Mouse (Mus musculus): ENCODE results near the gene Far2. TPM values are rescaled to one million over a fixed set of nuclear protein-coding genes. Genes with fewer than 3 reads are reported as not detected.

Gene Far2
- polyA plus RNA-seq, 1 experiment: 0.14 TPM

GRCm38 (mm10) chr6:148101977-148102376 lies 54.9 kb downstream of the Far2 start:
- no peaks in the 10 kb centered on the region for H3K36me3 ChIP-seq (ENCODE audit: control insufficient read depth, insufficient read depth)
- no peaks in the 10 kb centered on the region for H3K79me2 ChIP-seq (ENCODE audit: control insufficient read depth, insufficient read depth)
- H3K27me3 ChIP-seq (ENCODE audit: control insufficient read depth, insufficient read depth, insufficient read length): no peaks in the 10 kb centered on the region
- H3ac ChIP-seq (ENCODE audit: control insufficient read depth, insufficient read length): no peak overlapping the region
- no peak overlapping the region for H3K4me2 ChIP-seq (ENCODE audit: low read depth)
- TF ChIP-seq E2F4 (IDR thresholded peaks at IDR 0.05; ENCODE audit: insufficient read depth) (no peak), MYOD1 (IDR thresholded peaks at IDR 0.05; ENCODE audit: control insufficient read depth in 1 of 3, insufficient read length in 2 of 3, low read depth in 2 of 3) (no peak), POLR2A (IDR thresholded peaks at IDR 0.05; ENCODE audit: insufficient read length, low read depth) (no peak), POLR2AphosphoS2 (IDR thresholded peaks at IDR 0.05; ENCODE audit: insufficient read length, low read depth) (no peak), USF1 (IDR thresholded peaks at IDR 0.05; ENCODE audit: low read depth) (no peak), TCF3 (IDR thresholded peaks at IDR 0.05; ENCODE audit: insufficient read length, low read depth) (no peak), SRF (IDR thresholded peaks at IDR 0.05; ENCODE audit: control insufficient read depth, insufficient read length, low read depth) (no peak), CEBPB (IDR thresholded peaks at IDR 0.05; ENCODE audit: insufficient read depth, poor library complexity, severe bottlenecking) (no peak), TCF12 (IDR thresholded peaks at IDR 0.05; ENCODE audit: insufficient read depth, poor library complexity, severe bottlenecking) (no peak), MAX (IDR thresholded peaks at IDR 0.05; ENCODE audit: low read depth) (no peak), MYOG (IDR thresholded peaks at IDR 0.05; ENCODE audit: control insufficient read depth in 1 of 3, insufficient read depth in 1 of 3, insufficient read length in 2 of 3, low read depth in 2 of 3) (no peak)
- no peak overlapping the region for H3K4me3 ChIP-seq

GRCm38 (mm10) chr6:148102434-148102833 lies 55.4 kb downstream of the Far2 start:
- TF ChIP-seq USF1 (IDR thresholded peaks at IDR 0.05; ENCODE audit: low read depth) (no peak), TCF3 (IDR thresholded peaks at IDR 0.05; ENCODE audit: insufficient read length, low read depth) (no peak), MAX (IDR thresholded peaks at IDR 0.05; ENCODE audit: low read depth) (no peak), SRF (IDR thresholded peaks at IDR 0.05; ENCODE audit: control insufficient read depth, insufficient read length, low read depth) (no peak), POLR2AphosphoS2 (IDR thresholded peaks at IDR 0.05; ENCODE audit: insufficient read length, low read depth) (no peak), E2F4 (IDR thresholded peaks at IDR 0.05; ENCODE audit: insufficient read depth) (no peak), MYOD1 (IDR thresholded peaks at IDR 0.05; ENCODE audit: control insufficient read depth in 1 of 3, insufficient read length in 2 of 3, low read depth in 2 of 3) (no peak), POLR2A (IDR thresholded peaks at IDR 0.05; ENCODE audit: insufficient read length, low read depth) (no peak), TCF12 (IDR thresholded peaks at IDR 0.05; ENCODE audit: insufficient read depth, poor library complexity, severe bottlenecking) (no peak), REST (IDR thresholded peaks at IDR 0.05; ENCODE audit: insufficient read depth, insufficient read length) (no peak), MYOG (IDR thresholded peaks at IDR 0.05; ENCODE audit: control insufficient read depth in 1 of 3, insufficient read depth in 1 of 3, insufficient read length in 2 of 3, low read depth in 2 of 3) (no peak), CEBPB (IDR thresholded peaks at IDR 0.05; ENCODE audit: insufficient read depth, poor library complexity, severe bottlenecking) (no peak)
- Histone ChIP-seq H3ac (ENCODE audit: control insufficient read depth, insufficient read length) (no peak overlapping the region), H3K27me3 (ENCODE audit: control insufficient read depth, insufficient read depth, insufficient read length) (no peaks in the 10 kb centered on the region), H3K79me2 (ENCODE audit: control insufficient read depth, insufficient read depth) (no peaks in the 10 kb centered on the region), H3K4me2 (ENCODE audit: low read depth) (no peak overlapping the region), H3K36me3 (ENCODE audit: control insufficient read depth, insufficient read depth) (no peaks in the 10 kb centered on the region), H3K4me3 (no peak overlapping the region)

- H3K4me2 ChIP-seq (ENCODE audit: low read depth): no peak overlapping the region
- H3ac ChIP-seq (ENCODE audit: control insufficient read depth, insufficient read length): no peak overlapping the region
- no peaks in the 10 kb centered on the region for H3K27me3 ChIP-seq (ENCODE audit: control insufficient read depth, insufficient read depth, insufficient read length)
- no peak for TF ChIP-seq MYOG (IDR thresholded peaks at IDR 0.05; ENCODE audit: control insufficient read depth in 1 of 3, insufficient read depth in 1 of 3, insufficient read length in 2 of 3, low read depth in 2 of 3)
- TF ChIP-seq MYOD1 (IDR thresholded peaks at IDR 0.05; ENCODE audit: control insufficient read depth in 1 of 3, insufficient read length in 2 of 3, low read depth in 2 of 3): no peak
- no peak for TF ChIP-seq TCF12 (IDR thresholded peaks at IDR 0.05; ENCODE audit: insufficient read depth, poor library complexity, severe bottlenecking)
- TF ChIP-seq SRF (IDR thresholded peaks at IDR 0.05; ENCODE audit: control insufficient read depth, insufficient read length, low read depth): no peak
- no peak for TF ChIP-seq E2F4 (IDR thresholded peaks at IDR 0.05; ENCODE audit: insufficient read depth)
- TF ChIP-seq REST (IDR thresholded peaks at IDR 0.05; ENCODE audit: insufficient read depth, insufficient read length): no peak
- TF ChIP-seq MAX (IDR thresholded peaks at IDR 0.05; ENCODE audit: low read depth): no peak
- no peak for TF ChIP-seq POLR2AphosphoS2 (IDR thresholded peaks at IDR 0.05; ENCODE audit: insufficient read length, low read depth)
- TF ChIP-seq CEBPB (IDR thresholded peaks at IDR 0.05; ENCODE audit: insufficient read depth, poor library complexity, severe bottlenecking): no peak
- TF ChIP-seq TCF3 (IDR thresholded peaks at IDR 0.05; ENCODE audit: insufficient read length, low read depth): no peak
- TF ChIP-seq POLR2A (IDR thresholded peaks at IDR 0.05; ENCODE audit: insufficient read length, low read depth): no peak
- no peak for TF ChIP-seq USF1 (IDR thresholded peaks at IDR 0.05; ENCODE audit: low read depth)
- H3K4me3 ChIP-seq: no peak overlapping the region
- no peaks in the 10 kb centered on the region for H3K36me3 ChIP-seq (ENCODE audit: control insufficient read depth, insufficient read depth)
- no peaks in the 10 kb centered on the region for H3K79me2 ChIP-seq (ENCODE audit: control insufficient read depth, insufficient read depth)
These were observed 57.2 kb downstream of the Far2 start for GRCm38 (mm10) chr6:148104212-148104611.

GRCm38 (mm10) chr6:148105722-148106268 lies 58.7 kb downstream of the Far2 start:
- TF ChIP-seq REST (IDR thresholded peaks at IDR 0.05; ENCODE audit: insufficient read depth, insufficient read length) (no peak), CEBPB (IDR thresholded peaks at IDR 0.05; ENCODE audit: insufficient read depth, poor library complexity, severe bottlenecking) (peak; percentile 72), POLR2AphosphoS2 (IDR thresholded peaks at IDR 0.05; ENCODE audit: insufficient read length, low read depth) (no peak)
- no peaks in the 10 kb centered on the region for H3K79me2 ChIP-seq (ENCODE audit: control insufficient read depth, insufficient read depth)
- H3ac ChIP-seq (ENCODE audit: control insufficient read depth, insufficient read length): no peak overlapping the region
- peak overlapping the region; percentile 16 for H3K4me2 ChIP-seq (ENCODE audit: low read depth)
- no peak overlapping the region for H3K4me3 ChIP-seq
- H3K36me3 ChIP-seq (ENCODE audit: control insufficient read depth, insufficient read depth): no peaks in the 10 kb centered on the region
- H3K27me3 ChIP-seq (ENCODE audit: control insufficient read depth, insufficient read depth, insufficient read length): no peaks in the 10 kb centered on the region
